Mouse (Mus musculus): ENCODE measurements at regions not wholly inside any gene's neighbourhood (a gene's known extent, or its start where the extent isn't known, plus 50 kb on each side); places are given as distances from the start of the nearest gene placed in this dataset.

GRCm38 (mm10) chr3:102386091-102386490 is 83.6 kb upstream of the Ngf start:
- no peak for DNase-seq (ENCODE audit: low spot score)

- DNase-seq (ENCODE audit: low spot score): no peak
Measured at GRCm38 (mm10) chr3:102384596-102384995, 85.1 kb upstream of the Ngf start.

DNA sequence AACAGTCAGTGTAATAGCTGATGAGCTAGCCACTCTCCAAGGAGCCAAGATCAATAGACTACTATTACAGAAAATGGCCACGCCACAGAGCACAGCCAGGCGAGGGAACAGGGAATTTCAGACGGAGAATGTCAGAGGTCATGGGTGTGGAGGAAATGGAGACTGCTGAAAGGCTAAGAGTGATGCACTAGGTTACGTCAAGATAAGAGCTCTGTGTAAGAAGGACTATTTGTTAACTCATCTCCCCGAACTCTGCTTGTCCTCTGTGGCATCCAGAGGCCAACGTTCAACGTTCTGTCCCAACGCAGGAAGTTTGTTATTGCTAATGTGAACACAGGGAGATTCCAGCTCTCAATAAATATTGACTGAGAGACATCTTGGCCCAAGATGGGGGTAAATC is 86.0 kb upstream of the Ngf start:
- DNase-seq (ENCODE audit: low spot score): no peak

DNA sequence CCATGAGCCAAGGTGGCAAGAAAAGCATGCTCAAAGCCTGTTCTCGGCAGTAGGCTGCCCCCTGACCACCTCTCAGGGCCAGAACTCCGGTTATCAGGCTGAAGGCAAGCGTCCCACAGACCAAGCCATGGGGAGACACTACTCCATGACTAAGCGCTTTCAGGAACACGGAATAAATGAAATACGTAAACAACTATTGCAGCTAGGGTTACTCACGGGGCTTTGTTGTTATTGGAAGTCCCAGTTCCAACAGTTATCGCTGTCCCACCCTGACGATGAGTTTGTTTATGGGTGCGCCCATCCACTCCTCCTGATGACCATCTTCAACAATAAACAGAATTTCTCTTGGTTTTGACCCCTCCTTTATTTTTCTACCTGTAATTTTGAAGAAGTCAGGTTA is 88.0 kb upstream of the Ngf start:
- DNase-seq (ENCODE audit: low spot score): no peak

- no peak for DNase-seq (ENCODE audit: low spot score)
Measured at GRCm38 (mm10) chr3:102374381-102375060, 95.2 kb upstream of the Ngf start.

- no peak for DNase-seq (ENCODE audit: low spot score)
Measured at GRCm38 (mm10) chr3:102372205-102372899, 97.4 kb upstream of the Ngf start.

GRCm38 (mm10) chr3:102366188-102366587 is 103.5 kb upstream of the Ngf start:
- DNase-seq (ENCODE audit: low spot score): no peak

- no peak for DNase-seq (ENCODE audit: low spot score)
Measured at GRCm38 (mm10) chr3:102364326-102364935, 105.3 kb upstream of the Ngf start.

DNA sequence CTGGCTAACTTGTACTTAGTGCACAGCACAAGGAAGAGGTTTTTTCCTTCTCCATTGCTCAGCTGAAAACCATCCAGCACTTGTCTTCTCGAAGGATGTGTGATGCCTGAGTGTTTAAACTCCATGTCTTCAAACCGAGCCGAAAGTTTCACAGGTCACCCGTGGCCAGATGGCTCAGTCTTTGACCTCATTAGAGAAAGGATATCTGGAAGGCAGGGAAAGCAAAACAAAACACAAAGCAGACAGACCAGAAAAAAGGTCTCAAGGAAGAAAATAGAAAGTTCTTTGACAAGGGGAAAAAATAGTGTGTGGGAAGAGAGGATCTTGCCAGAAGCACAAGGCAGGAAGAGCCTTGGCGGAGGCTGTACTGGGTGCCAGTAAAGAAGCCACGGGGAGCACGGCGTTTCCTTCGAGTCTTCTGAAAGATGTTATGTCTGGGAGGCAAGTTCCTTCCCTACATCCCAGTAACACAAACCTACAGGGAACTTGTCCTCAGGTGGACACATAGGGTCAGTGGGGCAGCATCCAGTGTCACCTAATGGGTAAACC is 108.9 kb upstream of the Ngf start:
- DNase-seq (ENCODE audit: low spot score): no peak

GRCm38 (mm10) chr3:102358801-102359200 is 110.9 kb upstream of the Ngf start:
- no peak for DNase-seq (ENCODE audit: low spot score)

- DNase-seq (ENCODE audit: low spot score): no peak
Measured at GRCm38 (mm10) chr3:102357062-102357610, 112.6 kb upstream of the Ngf start.

DNA sequence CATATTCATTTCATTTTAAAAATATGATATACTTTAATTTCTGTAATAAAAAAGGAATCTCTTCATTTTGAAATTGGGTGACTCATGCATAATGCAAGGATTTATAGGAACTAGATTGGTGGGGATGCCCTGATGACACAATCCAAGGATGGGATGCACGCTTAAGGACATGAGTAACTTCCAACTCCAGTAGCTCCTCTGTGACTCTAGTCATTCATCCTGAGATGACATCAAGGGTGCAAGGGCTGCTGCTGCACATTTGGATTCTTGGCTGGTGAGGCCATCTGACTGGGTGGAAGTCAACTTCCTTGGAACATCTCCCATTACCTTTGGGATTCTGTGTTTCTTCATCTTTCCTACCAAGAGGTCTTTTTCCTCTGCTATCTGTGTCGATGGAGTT is 114.4 kb upstream of the Ngf start:
- DNase-seq (ENCODE audit: low spot score): no peak

DNA sequence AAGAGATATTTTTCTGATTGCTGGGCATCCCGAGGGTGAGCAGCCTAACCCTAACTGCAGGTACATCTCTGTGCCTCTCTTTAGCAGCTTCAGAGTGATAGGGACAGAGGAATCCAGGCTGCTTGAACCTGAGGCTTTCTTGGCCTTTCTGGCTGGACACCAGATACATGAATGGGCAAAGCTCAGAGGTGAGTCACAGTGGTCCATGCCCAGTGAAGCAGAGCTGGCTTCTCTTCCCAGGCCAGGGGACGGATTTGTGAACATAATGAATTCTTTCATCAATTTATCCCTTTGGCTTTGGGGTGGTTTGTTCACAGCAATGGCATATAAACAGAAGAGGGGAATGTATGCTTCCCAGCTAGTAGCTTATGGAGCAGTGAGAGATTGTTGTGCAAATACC is 114.9 kb upstream of the Ngf start:
- no peak for DNase-seq (ENCODE audit: low spot score)

DNA sequence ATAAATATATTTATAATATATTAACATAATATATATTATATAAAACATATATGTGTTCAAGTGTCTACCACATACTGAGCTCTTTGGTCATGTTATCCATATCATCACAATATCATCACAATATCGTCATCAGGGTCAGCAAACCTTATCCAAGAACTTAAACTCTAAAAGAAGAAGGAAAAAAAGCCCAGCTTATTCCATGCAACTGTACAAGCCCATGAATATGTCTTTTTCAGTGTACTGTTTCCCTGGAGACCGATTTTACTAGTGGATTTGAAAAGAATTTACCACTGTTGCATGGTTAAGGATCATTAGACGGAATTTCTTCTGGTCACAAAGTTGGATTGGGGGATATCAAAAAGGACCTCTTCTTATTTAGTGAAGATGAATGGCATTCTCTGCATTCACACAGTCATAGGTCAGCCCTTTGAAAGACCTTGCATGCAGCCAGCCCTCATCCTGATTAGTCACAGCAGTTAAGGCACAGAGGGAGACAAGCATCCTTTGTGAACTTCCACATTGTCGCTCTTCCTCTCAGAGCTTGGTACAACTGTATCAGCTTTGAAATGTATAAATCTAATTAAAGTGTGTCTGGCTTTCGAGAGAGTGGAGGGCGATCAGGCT is 116.3 kb upstream of the Ngf start:
- no peak for DNase-seq (ENCODE audit: low spot score)

DNA sequence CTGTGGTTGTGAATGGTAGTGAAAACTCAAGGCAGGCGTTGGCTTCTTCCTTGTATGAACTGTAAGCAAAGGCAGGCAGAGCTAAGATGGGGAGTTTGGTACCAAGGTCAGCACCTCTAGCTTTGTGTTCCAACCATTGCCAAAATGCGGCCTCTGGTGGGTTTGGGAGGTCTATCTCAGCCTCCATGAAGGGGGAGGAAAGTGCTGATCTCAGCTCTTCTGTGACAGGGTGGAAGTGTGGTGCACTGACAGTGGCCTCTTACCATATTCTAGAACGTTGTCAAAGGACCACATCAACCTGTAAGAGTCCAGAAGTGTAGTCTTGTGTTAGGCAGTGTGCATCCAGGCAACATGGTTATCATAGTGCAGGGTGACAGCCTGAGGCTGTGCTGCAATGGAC is 123.6 kb upstream of the Ngf start:
- DNase-seq (ENCODE audit: low spot score): no peak

DNA sequence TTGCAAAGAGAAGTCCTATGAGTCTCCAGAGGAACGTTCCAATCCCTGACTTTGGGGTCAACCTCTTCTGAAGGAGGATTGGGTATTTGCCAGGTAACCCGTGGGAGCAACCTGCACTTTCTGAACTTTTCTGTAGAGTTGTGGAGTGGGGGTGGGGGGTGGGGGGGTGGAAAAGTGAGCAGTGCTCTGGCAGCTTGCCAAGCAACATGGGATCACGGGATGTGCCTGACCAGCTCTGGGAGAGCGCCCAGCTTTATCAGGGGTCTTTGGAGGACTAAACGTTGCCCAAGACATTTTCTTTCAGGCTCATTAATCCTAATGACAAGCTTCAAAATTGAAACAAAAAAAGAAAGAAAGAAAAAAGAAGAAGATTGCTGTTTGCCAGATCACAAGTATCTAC is 124.4 kb upstream of the Ngf start:
- DNase-seq (ENCODE audit: low spot score): no peak

DNA sequence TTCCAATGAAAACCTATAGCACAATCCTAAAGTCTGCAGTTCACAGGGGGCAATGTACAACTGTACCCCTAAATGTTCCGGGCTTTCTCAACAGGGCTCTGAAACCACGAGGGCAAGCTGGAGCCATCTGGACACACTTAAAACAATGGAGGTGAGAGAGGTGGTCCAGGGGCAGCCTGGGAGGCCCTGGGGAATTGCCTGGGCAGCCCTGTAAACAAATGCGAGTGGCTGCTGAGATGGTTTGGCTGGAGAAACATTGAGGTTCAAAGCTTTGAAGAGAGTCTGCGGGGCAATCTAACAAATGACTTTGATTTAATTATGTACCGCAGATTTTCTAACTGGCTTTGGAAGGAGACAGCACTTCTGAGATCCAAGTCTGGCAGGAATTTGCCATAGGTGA is 129.0 kb upstream of the Ngf start:
- DNase-seq (ENCODE audit: low spot score): no peak

- DNase-seq (ENCODE audit: low spot score): no peak
Measured at GRCm38 (mm10) chr3:102337881-102338280, 131.8 kb upstream of the Ngf start.

- no peak for DNase-seq (ENCODE audit: low spot score)
Measured at GRCm38 (mm10) chr3:102336184-102336583, 131.7 kb upstream of the Vangl1 start.

DNA sequence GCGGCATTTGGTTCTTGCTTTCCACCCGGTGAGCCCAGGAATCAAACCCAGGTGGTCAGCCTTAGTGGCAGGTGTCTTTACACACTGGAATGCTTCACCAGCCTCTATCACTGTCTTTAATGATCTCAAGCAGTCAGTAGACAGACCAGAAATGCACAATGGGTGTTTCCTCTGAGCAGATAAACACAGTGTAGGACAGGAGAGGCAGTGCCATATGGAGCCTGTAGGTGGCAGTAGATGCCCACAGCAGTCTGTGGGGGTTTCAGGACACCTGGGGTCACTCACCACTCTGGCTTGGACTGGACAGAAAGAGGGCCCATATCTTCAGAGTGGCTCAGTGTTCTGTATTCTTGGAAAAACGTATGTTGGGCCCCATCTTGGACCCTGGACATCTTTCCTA is 130.7 kb upstream of the Vangl1 start:
- DNase-seq (ENCODE audit: low spot score): peak; percentile 43

DNA sequence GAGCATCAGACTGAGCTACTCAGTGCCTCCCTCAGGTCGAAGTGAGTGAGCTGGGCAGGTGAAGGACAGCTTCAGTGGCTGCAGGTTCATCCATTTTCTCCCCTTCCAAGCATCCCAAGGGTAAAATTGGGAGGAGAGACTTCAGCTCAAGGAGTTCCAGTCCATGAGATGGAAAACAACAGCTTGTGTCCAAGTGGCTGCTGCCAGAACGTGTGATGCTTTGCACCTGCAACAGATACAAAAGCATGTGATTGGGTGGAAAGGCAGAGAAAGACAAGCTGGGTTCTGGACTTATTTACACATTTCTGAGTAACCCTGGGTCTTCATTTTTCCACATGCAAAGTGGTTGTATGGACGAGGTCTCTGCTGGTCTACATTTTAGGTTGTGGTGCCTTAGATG is 127.7 kb upstream of the Vangl1 start:
- no peak for DNase-seq (ENCODE audit: low spot score)

DNA sequence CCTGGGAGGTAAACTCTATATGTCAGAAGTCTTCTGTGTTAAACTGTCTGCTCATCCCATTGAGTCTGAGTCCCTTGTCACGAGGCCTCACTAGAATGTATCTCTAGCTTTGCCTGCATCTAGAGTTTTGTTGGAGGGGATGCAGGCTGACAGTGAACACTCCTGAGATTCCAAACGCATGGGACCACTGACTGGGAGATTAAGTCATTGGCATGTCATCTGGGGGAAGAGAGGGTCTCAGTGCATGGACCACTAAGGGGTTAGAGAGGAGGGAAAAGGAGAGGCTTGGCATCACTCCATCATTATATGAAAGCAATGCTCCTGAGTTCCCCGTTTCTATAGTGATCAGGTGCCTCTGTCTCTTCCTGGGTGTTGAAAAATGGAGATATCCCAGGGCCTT is 114.8 kb upstream of the Vangl1 start:
- no peak for DNase-seq (ENCODE audit: low spot score)

All from gastrocnemius, adult 18-20 months (tissue).